Mouse (Mus musculus): ENCODE data around the gene Ndufs8.
"Not testable (repeated sequence)": the region's sequence is repeated elsewhere in the genome, so short reads cannot be mapped to it uniquely, and the experiment has no call there.

The Ndufs8 gene
- long read RNA-seq, experiment 1, transcript Ndufs8-201 (7 exons, 983 nt): minor isoform, 34 of 378 reads
- long read RNA-seq, experiment 1, transcript Ndufs8-205 (7 exons, 780 nt): major isoform, 306 of 378 reads
- long read RNA-seq, experiment 1, partial matches to known transcripts: 22 of 378 reads
- long read RNA-seq, experiment 1, other reads (novel, unspliced or antisense): 11 of 378 reads
- long read RNA-seq, experiment 2, transcript Ndufs8-201 (7 exons, 983 nt): minor isoform, 47 of 364 reads
- long read RNA-seq, experiment 2, transcript Ndufs8-205 (7 exons, 780 nt): major isoform, 276 of 364 reads
- long read RNA-seq, experiment 2, partial matches to known transcripts: 27 of 364 reads
- long read RNA-seq, experiment 2, other reads (novel, unspliced or antisense): 10 of 364 reads

DNA sequence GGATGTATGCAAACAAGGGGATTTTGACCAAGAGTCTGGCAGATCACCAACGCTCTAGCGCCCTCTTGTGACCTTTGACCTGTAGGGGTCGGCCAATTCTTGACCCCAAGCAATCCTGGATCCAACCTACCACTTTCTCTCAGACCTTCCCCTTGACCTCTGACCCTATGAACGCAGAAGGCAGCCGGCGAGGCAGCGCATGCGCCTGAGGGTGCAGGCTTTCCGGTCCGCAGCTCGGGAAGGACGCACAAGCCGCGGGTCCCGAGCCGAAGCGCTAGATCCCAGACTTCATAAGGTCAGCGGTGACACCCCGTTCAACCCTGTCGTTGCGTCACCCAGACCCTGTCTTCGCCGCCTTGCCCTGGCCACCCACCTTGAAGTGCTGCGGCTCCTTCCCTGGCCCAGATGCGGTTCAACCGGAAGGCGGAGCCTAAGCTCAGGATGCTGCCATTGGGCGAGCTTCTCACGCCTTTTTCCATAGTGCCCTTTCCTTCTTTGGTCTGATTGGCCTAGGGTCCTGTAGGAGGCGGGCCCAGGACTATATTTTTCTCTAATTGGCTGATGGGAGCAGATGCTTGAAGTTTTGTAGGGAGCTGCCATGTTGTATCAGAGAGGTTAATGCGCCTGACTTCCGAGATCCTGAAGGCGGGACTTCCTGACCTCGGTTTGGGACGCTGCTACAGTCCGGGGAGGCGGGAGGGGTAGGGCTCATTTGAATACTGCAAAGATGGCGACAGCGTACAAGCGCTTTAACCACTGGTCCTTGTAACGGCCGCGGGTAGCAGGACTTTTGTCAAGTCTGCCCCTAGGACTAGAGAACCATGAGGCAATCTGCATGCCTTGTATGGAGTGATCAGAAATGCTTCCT lies at the start of gene Ndufs8:
TSS of gene Ndufs8 (minus strand) at position 438 of the 868 bp plus-strand sequence.
- intact Hi-C loops (cut with DNase I): no loop called here

DNA sequence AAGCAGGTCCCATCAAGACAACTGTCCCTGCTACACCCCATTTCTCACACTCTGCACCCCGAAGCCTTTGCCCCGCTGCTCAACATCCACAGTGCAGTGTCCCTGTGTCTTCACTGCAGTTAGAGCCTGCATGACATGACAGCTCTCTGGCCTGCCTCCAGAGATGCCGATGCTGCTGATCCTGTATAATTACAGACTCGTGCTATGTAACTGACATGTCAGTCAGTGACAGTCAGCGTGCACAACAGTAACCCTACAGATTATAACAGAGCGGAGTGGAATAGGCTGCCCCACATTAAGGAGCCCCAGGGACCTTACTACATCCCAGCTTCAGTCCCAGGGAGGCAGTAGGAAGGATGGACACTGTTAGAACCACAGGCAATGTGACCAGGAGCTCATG lies 49.2 kb upstream of the Ndufs8 start:
- intact Hi-C loops (cut with DNase I): not testable (repeated sequence)

DNA sequence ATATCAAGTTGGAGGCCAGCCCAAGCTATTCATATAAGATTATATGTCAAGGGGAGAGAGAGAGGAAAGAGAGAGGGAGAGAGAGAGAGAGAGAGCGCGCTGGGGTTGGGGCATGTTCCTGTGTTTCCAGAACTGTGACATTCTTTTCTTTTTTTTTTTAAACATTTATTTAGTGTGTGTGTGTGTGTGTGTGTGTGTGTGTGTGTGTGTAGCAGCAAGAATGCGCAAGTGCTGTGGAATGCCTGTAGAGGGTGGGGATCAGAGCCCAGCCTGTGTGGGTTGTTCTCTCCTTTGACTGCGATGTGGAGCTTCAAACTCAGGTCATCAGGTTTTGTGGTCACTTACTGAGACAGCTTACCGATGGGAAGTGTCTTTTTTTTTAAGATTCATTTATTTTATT lies 47.6 kb upstream of the Ndufs8 start:
- intact Hi-C loops (cut with DNase I): no loop called here

DNA sequence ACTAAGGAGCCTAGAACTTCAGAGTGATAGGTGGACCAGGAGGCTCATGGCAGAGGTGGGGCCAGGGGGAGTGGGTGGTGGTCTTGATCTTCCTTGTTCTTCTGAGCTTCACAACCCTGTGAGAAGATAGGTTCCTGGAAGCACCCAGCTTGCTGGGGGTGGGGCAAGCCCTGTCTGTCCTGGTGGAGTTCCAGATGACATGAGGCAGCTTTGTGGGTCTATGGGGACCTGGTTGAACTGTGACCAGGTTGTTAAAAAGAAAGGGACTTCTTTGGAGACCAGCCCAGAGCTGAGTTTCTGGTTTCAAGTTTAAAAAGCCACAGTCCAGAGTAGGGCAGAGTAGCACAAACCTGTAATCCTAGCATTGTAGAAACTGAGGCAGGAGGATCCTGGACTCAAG lies 46.5 kb upstream of the Ndufs8 start:
- intact Hi-C loops (cut with DNase I): no loop called here

DNA sequence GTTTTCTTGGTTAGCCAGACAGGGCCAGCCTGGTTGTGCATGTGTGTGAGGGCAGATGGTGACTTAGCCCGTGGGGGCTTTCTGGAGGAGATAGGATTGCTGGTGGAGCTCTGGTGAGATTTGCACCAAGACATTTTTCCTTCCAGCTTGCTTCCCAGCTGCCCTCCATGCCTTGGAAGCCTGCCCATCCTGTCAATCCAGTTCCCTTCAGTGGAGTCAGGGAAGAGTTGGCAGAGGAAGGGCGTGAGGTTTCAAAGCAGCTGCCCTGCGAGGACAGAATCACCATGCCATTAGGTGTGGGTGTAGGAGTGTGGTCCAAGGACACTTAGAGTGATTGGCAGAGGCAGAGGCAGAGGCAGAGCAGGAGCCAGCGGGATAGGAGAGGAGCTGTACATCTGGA lies 45.9 kb upstream of the Ndufs8 start, which contains the start of gene Aldh3b3:
TSS of gene Aldh3b3 (plus strand) at position 176 of the 400 bp plus-strand sequence.
- intact Hi-C loops (cut with DNase I): no loop called here

DNA sequence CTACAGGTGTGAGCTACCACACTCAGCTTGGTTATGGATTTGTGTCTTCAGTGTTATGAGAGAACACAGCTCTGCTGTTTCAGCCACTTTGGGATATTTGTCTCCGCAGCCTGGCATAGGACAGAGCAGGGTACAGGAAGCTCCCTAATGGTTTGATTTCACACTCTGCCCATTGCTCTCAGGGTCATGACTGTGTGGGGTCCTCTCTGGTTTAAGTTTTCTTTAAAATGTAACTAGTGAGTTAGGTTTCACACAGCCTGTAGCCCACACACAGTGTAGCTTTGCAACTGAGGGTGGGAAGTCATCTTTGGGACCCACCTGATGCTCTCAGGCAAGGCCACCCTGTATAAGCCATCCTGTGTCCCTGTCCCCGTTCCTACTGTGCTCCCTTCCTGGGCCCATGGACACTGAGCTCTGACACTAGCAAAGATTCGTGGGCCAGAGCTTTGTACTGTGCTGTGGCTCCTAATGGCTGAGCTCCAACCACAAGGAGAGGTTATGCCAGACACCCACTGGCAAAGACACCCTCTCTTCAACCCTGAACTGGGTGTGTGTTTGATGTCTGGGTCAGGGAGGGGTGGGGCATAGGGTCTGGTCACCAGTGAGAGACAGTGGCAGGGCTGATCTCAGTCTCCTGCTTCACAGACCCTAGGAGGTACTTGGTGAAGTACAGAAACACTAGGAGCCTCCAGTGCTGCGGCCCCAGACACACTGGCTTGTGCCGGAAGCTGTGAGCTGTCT lies 44.9 kb upstream of the Ndufs8 start:
- intact Hi-C loops (cut with DNase I): not testable (repeated sequence)

DNA sequence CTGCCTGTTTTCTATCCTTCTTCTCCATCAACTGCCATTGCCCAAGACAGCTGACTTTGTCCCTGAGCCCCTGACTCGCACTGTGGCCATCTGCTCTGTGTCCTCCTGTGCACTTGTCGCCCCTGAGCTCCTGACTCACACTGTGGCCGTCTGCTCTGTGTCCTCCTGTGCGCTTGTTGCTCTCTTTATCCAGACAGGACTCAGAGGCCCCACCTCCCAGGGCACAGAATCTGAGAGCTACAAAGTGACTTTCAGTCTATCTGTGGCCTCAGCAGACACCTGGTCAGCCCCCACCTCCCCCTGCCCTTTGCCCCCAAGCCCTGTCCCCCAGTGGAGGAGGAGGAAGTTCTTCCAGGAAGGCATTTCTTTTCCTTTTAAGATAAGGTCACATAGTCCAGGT lies 43.2 kb upstream of the Ndufs8 start:
- intact Hi-C loops (cut with DNase I): no loop called here

DNA sequence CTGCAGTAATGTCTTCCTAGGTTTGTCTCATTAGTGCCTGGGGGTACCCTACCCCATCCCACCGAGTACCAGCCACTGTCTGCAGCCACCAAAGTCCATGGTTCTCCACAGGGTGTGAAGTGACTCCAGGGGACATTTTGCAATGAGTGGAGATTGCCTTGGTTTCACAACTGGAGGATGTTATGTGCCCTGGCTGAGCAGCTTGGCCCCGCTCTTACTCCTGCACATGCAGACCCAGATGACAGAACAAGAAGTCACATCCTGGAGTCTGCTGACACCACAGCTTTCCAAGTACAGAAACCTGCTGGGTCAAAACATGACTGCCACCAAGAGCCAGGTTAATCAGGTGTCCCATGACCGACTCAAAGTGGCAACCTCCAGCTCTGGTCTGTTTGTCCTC lies 42.5 kb upstream of the Ndufs8 start:
- intact Hi-C loops (cut with DNase I): no loop called here

DNA sequence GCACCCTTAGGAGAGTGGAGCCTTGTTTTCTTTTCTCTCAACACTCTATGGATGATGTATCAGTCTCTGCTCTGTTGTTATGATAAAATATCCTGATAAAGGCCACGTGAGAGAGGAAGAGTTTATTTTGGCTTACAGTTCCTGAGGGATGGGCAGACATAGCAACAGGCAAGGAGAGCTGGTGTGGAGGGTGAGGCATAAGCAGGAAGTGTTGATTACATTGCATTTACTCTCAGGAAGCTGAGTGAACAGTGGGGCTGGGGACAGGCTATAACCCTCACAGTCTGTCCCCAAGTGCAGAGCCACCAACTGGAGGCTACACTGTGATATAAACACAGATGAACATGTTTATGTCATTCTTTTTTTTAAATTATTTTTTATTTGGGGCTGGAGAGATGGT lies 39.5 kb upstream of the Ndufs8 start:
- intact Hi-C loops (cut with DNase I): no loop called here

DNA sequence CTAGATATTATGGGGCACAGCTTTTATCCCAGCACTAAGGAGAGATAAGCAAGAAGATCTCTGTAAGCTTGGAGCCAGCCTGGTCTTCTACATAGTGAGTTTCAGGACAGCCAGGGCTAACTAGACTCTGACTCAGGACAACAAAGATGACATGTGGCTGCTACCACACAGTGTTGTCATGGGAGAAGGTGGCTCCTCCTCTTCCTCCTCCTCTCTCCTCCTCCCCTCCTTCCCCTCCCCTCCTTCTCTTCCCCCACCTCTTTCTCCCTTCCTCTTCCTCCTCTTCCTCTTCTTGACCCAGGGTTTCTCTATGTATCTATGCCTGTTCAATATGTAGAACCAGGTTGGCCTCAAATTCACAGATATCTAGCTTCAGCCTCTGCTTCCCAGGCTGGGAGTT lies 38.9 kb upstream of the Ndufs8 start:
- intact Hi-C loops (cut with DNase I): no loop called here

DNA sequence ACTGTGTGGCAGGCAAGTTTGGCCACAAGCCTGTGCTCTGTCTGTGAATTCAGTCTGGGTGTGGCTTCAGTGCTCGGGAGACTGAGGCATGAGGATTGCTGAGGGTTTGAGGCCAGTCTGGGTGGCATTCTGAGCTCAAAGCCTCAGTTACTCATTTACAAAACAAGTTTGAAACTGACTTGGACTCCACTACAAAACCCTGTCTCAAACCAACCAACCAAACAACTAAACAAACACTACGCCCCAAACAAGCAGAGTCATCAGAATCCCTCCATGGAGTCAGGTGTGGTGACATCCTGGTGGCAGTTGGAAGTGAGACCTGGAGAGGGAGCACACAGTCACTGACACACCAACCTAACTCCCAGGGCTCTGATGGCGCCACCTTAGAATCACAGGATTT lies 37.8 kb upstream of the Ndufs8 start:
- intact Hi-C loops (cut with DNase I): no loop called here

DNA sequence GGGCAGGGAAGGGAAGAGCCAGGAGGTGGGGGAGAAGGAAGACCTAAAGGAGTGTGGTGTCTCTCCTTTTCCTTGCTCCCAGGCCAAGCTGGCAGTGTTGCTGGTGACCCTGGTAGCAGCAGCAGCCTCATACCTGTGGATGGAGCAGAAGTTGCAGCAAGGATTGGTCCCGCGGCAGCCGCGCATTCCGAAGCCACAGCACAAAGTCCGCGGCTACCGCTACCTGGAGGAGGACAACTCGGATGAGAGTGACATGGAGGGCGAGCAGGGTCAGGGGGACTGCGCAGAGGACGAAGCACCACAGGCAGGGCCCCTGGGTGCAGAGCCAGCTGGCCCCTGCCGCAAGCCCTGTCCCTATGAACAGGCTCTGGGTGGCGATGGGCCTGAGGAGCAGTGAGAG lies 36.0 kb upstream of the Ndufs8 start:
- intact Hi-C loops (cut with DNase I): no loop called here

DNA sequence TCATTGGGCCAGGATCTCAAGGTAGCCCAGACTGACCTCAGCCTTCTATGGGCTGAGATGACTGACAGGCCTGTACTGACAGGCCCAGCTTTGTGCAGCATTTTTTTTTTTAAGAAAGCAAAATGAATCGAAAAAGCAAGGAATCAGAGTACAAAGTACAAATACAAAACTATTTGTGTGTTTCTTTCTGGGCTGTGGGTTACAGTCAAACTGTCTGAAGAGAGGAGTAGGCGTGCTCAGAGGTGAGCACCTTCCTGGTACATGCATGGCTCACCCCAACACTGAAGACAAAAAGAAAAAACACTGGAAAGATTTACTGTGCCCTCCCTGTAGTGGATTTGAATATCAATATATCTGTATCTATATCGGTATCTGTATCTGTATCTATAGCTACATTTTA lies 35.2 kb upstream of the Ndufs8 start:
- intact Hi-C loops (cut with DNase I): loop anchor here (2.0 kb wide), 2 partner anchors 33 to 65 kb away; partner anchors contain the start of gene Ndufv1

DNA sequence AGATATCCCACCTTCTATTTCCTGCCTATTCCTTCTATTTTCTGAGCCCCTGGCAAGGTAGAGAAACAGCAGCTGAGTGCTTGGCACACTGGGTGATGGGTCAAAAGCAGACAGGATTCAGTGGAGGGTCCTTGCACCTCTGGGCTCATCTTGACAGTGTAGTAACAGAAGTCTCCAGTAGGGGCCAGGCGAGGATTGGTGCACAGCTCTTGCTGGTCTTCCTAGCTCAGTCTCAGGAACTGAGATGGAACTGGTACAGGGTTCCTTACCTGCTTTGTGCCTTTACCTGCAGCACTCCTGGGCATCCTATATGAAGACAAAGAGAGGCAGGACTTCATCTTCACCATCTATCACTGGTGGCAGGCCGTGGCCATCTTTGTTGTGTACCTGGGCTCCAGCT lies 34.1 kb upstream of the Ndufs8 start:
- intact Hi-C loops (cut with DNase I): loop anchor here (2.0 kb wide), 2 partner anchors 34 to 66 kb away; partner anchors contain the start of gene Ndufv1

DNA sequence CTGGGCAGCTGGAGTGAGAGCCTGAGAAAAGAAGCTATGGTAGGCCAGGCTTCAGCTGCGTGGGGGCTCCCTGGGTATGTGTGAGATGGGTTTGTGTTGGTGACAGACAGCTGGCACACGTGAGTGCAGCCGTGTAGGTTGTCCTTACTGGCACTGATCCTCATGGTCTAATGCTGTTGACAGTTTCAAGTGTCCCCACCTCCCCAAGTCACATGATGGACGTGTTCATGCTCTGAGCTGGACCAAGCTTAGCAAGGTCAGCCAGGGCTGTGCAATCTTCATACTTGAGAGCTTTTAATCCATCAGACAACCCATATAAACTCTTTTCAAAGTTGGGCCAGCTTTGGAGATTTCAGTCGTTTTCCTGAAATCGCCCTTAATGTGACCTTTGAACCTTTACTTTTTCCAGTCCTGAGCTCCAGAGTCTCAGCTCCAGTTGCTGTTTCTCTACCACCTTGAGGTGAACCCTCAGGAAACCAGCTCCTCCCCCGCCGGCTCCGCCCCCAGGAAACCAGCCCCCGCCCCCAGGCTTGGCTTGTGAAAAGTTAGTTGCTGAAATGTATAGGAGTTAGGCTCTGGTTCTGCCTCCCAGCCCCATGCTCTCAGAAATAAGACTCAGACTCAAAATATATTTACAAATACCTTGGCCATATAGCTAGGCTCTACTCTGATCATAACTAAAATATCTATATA lies 33.4 kb upstream of the Ndufs8 start:
- intact Hi-C loops (cut with DNase I): loop anchor here (2.0 kb wide), 2 partner anchors 35 to 67 kb away; partner anchors contain the start of gene Ndufv1

DNA sequence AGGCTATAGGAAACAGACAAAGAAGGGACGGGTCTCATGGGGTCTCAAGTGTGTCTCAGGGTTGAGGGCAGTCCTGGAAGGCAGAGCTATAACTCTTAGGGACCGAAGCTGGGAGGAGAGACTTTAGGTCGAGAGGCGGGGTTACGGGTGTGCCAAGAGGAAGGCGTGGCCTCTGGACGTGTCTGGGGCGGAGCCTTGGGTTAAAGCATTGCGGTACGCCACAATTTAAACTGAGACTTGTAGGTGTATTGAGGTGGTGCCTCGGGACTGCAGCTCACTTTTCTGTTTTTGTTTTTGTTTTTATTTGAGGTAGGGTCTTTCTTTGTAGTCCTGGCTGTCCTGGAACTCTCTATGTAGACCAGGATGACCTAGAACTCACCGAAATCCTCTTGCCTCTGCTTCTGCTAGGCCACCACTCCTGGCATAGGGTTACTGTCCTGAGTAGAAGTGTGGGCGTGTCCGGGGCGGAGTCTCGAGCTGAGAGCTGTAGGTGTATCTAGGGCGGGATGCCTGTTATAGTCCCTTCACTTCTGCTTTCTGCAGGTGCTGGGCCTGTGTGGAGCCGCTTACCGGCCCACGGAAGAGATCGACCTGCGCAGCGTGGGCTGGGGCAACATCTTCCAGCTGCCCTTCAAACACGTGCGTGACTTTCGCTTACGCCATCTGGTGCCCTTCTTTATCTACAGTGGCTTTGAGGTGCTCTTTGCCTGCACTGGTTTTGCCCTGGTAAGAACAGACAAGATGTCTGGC lies 30.6 kb upstream of the Ndufs8 start:
- intact Hi-C loops (cut with DNase I): no loop called here

DNA sequence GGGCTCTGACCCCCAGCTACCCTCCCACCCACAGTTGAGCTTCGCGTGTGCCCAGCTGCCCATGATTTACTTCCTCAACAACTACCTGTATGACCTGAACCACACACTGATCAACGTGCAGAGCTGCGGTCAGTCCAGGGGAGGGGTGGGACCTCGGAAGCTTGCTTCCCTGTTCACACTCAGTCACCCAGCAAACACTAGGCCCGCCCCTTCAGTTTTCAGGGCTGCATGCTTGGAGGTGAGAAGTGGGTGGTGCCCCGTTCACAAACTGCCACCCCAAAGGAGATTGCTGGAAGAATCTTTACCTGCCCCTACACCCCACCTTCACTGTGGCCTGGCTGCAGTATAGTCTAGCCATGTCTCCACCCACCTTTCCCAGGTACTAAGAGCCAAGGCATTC lies 29.7 kb upstream of the Ndufs8 start:
- intact Hi-C loops (cut with DNase I): no loop called here

DNA sequence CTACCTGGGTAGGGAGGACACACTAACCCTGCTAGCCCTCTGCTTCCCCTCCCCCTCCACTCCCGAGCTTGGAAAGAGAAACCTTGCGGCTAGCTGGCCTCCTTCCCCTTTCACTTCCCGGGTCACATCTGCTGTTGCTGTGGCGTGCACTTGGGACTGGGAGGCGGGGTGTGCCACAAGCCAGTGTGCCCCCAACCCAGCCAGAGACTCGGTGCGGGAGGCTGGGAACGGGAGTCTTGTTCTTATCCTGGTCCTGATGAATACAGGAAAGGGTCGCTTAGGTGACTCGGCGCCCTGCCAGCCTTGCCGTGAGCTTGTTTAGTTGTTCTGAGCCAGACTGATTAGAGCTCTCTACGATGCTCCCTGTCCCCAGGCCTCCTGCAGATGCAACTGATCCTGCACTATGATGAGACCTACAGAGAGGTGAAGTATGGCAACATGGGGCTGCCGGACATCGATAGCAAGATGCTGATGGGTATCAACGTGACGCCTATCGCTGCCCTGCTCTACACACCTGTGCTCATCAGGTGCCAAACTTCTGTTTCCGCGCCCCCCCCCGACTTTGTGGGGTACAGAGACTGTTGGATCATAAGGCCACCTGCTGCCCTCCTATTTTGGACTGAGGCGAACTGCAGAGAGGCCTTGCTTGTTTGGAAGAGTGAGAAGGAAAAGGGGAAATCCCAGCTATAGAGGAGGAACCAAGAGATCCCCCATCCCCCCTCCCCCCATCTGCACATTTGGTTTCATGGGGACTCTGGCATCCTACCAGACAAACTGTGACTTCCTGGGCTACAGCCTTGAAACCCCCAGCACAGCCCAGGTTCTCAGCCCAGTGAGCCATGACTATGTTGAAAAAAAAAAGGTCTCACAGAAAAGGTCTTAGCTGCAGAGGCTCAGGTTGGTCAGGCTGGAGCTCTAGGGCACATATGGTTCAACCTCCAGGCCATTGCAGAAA lies 23.6 kb upstream of the Ndufs8 start:
- intact Hi-C loops (cut with DNase I): no loop called here
